Mouse (Mus musculus) C2C12 (cell line): Measurements from ENCODE around the gene Hspb6.

Experiments used
- CEBPB ChIP-seq: IDR thresholded peaks from one replicate; pipeline ENCODE4 v1.6.1; 2011; ENCODE audit warnings: low read depth, mild to moderate bottlenecking, control low read depth, moderate library complexity
- CTCF ChIP-seq: IDR thresholded peaks from one replicate; pipeline ENCODE4 v1.5.1; 2011; ENCODE audit not compliant: control insufficient read depth, insufficient read depth, insufficient read length
- FOSL1 ChIP-seq: IDR thresholded peaks from one replicate; pipeline ENCODE4 v1.8.0; 2011; ENCODE audit warnings: mild to moderate bottlenecking, low read length; ENCODE audit not compliant: poor library complexity, insufficient read depth, severe bottlenecking
- MAX ChIP-seq: IDR thresholded peaks from one replicate; pipeline ENCODE4 v1.6.1; 2011; ENCODE audit warnings: mild to moderate bottlenecking, control low read depth
- MYOD1 ChIP-seq: IDR thresholded peaks from one replicate; pipeline ENCODE4 v1.6.1; 2011; ENCODE audit warnings: low read depth; ENCODE audit not compliant: control insufficient read depth, insufficient read length
- MYOG ChIP-seq: IDR thresholded peaks from one replicate; pipeline ENCODE4 v1.6.1; 2011; ENCODE audit not compliant: control insufficient read depth, insufficient read length; ENCODE audit errors: extremely low read depth
- USF1 ChIP-seq: IDR thresholded peaks from one replicate; pipeline ENCODE4 v1.6.1; 2011; ENCODE audit warnings: low read depth, mild to moderate bottlenecking, control low read depth, moderate library complexity

DNA sequence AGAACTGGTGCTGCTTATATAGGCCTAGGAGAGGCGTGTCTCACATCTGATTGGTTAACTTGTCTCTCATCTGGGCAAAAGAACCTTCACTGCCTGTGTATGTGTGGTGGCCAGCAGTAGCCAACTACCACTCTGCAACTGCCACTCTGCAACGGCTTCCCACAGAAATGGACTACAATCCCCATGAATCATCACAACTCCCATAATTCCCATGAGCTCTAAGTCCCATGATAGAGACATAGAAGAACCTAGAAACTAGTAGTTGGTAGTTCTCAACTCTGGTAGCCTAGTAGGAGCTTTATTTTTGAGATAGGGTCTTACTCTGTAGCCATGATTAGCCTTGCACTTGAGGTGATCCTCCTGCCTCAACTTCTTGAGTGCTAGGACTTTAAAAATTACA lies 2.1 kb upstream of the Hspb6 start:
- TF ChIP-seq CTCF (no peak), USF1 (no peak), CEBPB (no peak), MAX (no peak), MYOD1 (no peak), MYOG (no peak), FOSL1 (no peak)
